Mouse (Mus musculus) myocyte (in vitro differentiated cells): ENCODE results near the gene Cldn13.

Source experiments
- MAX ChIP-seq: IDR thresholded peaks from one replicate; pipeline ENCODE4 v1.6.1; 2011; ENCODE audit warnings: low read depth, mild to moderate bottlenecking, control low read depth
- POLR2A ChIP-seq: IDR thresholded peaks from one replicate; pipeline ENCODE4 v1.6.1; 2011; ENCODE audit warnings: low read depth, mild to moderate bottlenecking, control low read depth, moderate library complexity; ENCODE audit not compliant: insufficient read length
- POLR2AphosphoS2 ChIP-seq: IDR thresholded peaks from one replicate; pipeline ENCODE4 v1.6.1; 2011; ENCODE audit warnings: low read depth, control low read depth; ENCODE audit not compliant: insufficient read length
- REST ChIP-seq: IDR thresholded peaks from one replicate; pipeline ENCODE4 v1.6.1; 2011; ENCODE audit warnings: mild to moderate bottlenecking, control low read depth, moderate library complexity; ENCODE audit not compliant: insufficient read depth, insufficient read length
- SRF ChIP-seq: IDR thresholded peaks from one replicate; pipeline ENCODE4 v1.6.1; 2011; ENCODE audit warnings: low read depth; ENCODE audit not compliant: control insufficient read depth, insufficient read length
- TCF12 ChIP-seq: IDR thresholded peaks from one replicate; pipeline ENCODE4 v1.6.1; 2011; ENCODE audit warnings: mild to moderate bottlenecking, control low read depth; ENCODE audit not compliant: poor library complexity, insufficient read depth, severe bottlenecking
- USF1 ChIP-seq: IDR thresholded peaks from one replicate; pipeline ENCODE4 v1.6.1; 2011; ENCODE audit warnings: low read depth, mild to moderate bottlenecking, control low read depth, moderate library complexity

- no peak for TF ChIP-seq POLR2A
- no peak for TF ChIP-seq SRF
- no peak for TF ChIP-seq MAX
- TF ChIP-seq POLR2AphosphoS2 = no peak
- TF ChIP-seq USF1 = no peak
- no peak for TF ChIP-seq TCF12
- no peak for TF ChIP-seq REST
Measured at GRCm38 (mm10) chr5:134941472-134942209, 26.3 kb upstream of the Cldn13 start.
